Mouse (Mus musculus) olfactory bulb, adult 2 months (tissue): Measurements from ENCODE around the gene Efcab5. TPM values are rescaled to one million over a fixed set of nuclear protein-coding genes. Genes with fewer than 3 reads are reported as not detected.
"Not testable (repeated sequence)": the region's sequence is repeated elsewhere in the genome, so short reads cannot be mapped to it uniquely, and the experiment has no call there.

Experiments
- H3K27ac ChIP-seq: fragments of 200-500 bp; 2 replicates; pipeline ENCODE4 v1.5.1; 2012; ENCODE audit warnings: low read depth, low read length; ENCODE audit not compliant: insufficient read depth
- H3K4me1 ChIP-seq: fragments of 200-500 bp; 2 replicates; pipeline ENCODE4 v1.6.1; 2012; ENCODE audit warnings: low read length; ENCODE audit not compliant: control insufficient read depth, insufficient read depth
- H3K4me3 ChIP-seq: fragments of 200-500 bp; 2 replicates; pipeline ENCODE4 v1.5.1; 2012; ENCODE audit warnings: mild to moderate bottlenecking, low read depth, low read length, moderate library complexity; ENCODE audit not compliant: insufficient read depth
- CTCF ChIP-seq: fragments of 200-500 bp; IDR thresholded peaks from 2 replicates; pipeline ENCODE4 v1.5.1; 2012; ENCODE audit warnings: low read depth, mild to moderate bottlenecking, low read length, moderate library complexity; ENCODE audit not compliant: insufficient read depth
- POLR2A ChIP-seq: fragments of 200-500 bp; IDR thresholded peaks from 2 replicates; pipeline ENCODE4 v1.6.1; 2012; ENCODE audit warnings: mild to moderate bottlenecking, low read depth, low read length, moderate library complexity; ENCODE audit not compliant: insufficient read depth
- WGBS: fragments of 180-500 bp; shearing (Covaris S2); methylation state at CpG from one replicate; pipeline ENCODE4 v1.1.7; 2018; 5-methylcytosine and 5-hydroxymethylcytosine counted together
- polyA plus RNA-seq: library from polyadenylated mRNA; stranded (reverse); fragments of >200 nt; gene quantifications from 2 replicates; pipeline ENCODE4 v1.2.4, GENCODE M21; 2012; ENCODE audit warnings: low replicate concordance; ENCODE audit not compliant: missing spikeins, insufficient read depth, insufficient read length

The Efcab5 gene
- polyA plus RNA-seq, 1 experiment, result not detected

- H3K27ac ChIP-seq, result no peak overlapping the region
- H3K4me3 ChIP-seq, result no peak overlapping the region
- no peaks in the 10 kb centered on the region for H3K4me1 ChIP-seq
- TF ChIP-seq POLR2A (no peak), CTCF (no peak)
- 92% methylated on average over 2 of the region's 2 CpGs for WGBS
Observed at GRCm38 (mm10) chr11:77087004-77087403, 101.8 kb downstream of the Efcab5 start.

- TF ChIP-seq CTCF, result no peak
- no peak for TF ChIP-seq POLR2A
- no peak overlapping the region for H3K4me3 ChIP-seq
- H3K27ac ChIP-seq, result no peak overlapping the region
- WGBS, result 70% methylated on average over 5 of the region's 5 CpGs
- H3K4me1 ChIP-seq, result no peaks in the 10 kb centered on the region
Observed at GRCm38 (mm10) chr11:77084001-77084682, 104.6 kb downstream of the Efcab5 start.

- Histone ChIP-seq H3K4me3 (no peak overlapping the region), H3K4me1 (no peaks in the 10 kb centered on the region), H3K27ac (no peak overlapping the region)
- WGBS, result 95% methylated on average over 1 of the region's 1 CpGs
- TF ChIP-seq CTCF, result no peak
- TF ChIP-seq POLR2A, result no peak
Observed at GRCm38 (mm10) chr11:77079361-77079760, 109.4 kb downstream of the Efcab5 start.

- H3K4me1 ChIP-seq, result no peaks in the 10 kb centered on the region
- peak within 1 kb of the TSS; percentile 87 for H3K27ac ChIP-seq
- H3K4me3 ChIP-seq, result peak within 1 kb of the TSS; percentile 82
- TF ChIP-seq CTCF, result no peak
- peak; percentile 80 for TF ChIP-seq POLR2A
- WGBS, result 3% methylated on average over 48 of the region's 48 CpGs
Observed at GRCm38 (mm10) chr11:77078273-77079134, 110.3 kb downstream of the Efcab5 start, which contains the start of gene Nsrp1. Gene Nsrp1, minus strand, starts transcription at chr11:77078435.

GRCm38 (mm10) chr11:77077792-77078191, 111.0 kb downstream of the Efcab5 start:
- WGBS, result 3% methylated on average over 16 of the region's 16 CpGs
- peak overlapping the region; percentile 40; the same call in 1 of the 2 replicates for H3K27ac ChIP-seq
- TF ChIP-seq CTCF (no peak), POLR2A (no peak)

GRCm38 (mm10) chr11:77077331-77077730, 111.4 kb downstream of the Efcab5 start:
- peak overlapping the region; percentile 82 for H3K4me3 ChIP-seq
- not testable (repeated sequence) for H3K27ac ChIP-seq, H3K4me1 ChIP-seq
- 51% methylated on average over 4 of the region's 4 CpGs for WGBS

More at GRCm38 (mm10) chr11:77077792-77078191, 111.0 kb downstream of the Efcab5 start:
- peak overlapping the region; percentile 82 for H3K4me3 ChIP-seq
- H3K4me1 ChIP-seq, result no peaks in the 10 kb centered on the region

GRCm38 (mm10) chr11:77070721-77071120, 118.0 kb downstream of the Efcab5 start:
- H3K4me1 ChIP-seq, result no peaks in the 10 kb centered on the region
- H3K4me3 ChIP-seq, result no peak overlapping the region
- 74% methylated on average over 4 of the region's 4 CpGs for WGBS
- no peak overlapping the region for H3K27ac ChIP-seq
- TF ChIP-seq CTCF (no peak), POLR2A (no peak)

- H3K4me3 ChIP-seq, result no peak overlapping the region
- no peaks in the 10 kb centered on the region for H3K4me1 ChIP-seq
- no peak overlapping the region for H3K27ac ChIP-seq
- TF ChIP-seq CTCF, result no peak
- TF ChIP-seq POLR2A, result no peak
- 94% methylated on average over 4 of the region's 4 CpGs for WGBS
Observed at GRCm38 (mm10) chr11:77068825-77069224, 119.9 kb downstream of the Efcab5 start.

- Histone ChIP-seq H3K4me1 (no peaks in the 10 kb centered on the region), H3K27ac (no peak overlapping the region), H3K4me3 (no peak overlapping the region)
- 94% methylated on average over 2 of the region's 2 CpGs for WGBS
- TF ChIP-seq CTCF, result no peak
- TF ChIP-seq POLR2A, result no peak
Observed at GRCm38 (mm10) chr11:77063406-77063805, 125.4 kb downstream of the Efcab5 start.
